Mouse (Mus musculus) small intestine, adult 2 months (tissue): ENCODE measurements around the gene Pdcd1lg2. TPM values are rescaled to one million over a fixed set of nuclear protein-coding genes. Genes with fewer than 3 reads are reported as not detected.

Source experiments
- H3K27ac ChIP-seq: fragments of 200-500 bp; 2 replicates; pipeline ENCODE4 v1.5.1; 2012; ENCODE audit warnings: low read depth, low read length, control low read depth, inconsistent platforms; ENCODE audit not compliant: insufficient read depth
- H3K27me3 ChIP-seq: fragments of 200-500 bp; 2 replicates; pipeline ENCODE4 v1.6.1; 2012; ENCODE audit warnings: mild to moderate bottlenecking, moderate library complexity, low read length, inconsistent platforms; ENCODE audit not compliant: control insufficient read depth, insufficient read depth
- H3K36me3 ChIP-seq: fragments of 200-500 bp; 2 replicates; pipeline ENCODE4 v1.6.1; 2012; ENCODE audit warnings: mild to moderate bottlenecking, low read length, control low read depth, inconsistent platforms; ENCODE audit not compliant: control insufficient read depth, insufficient read depth
- H3K4me1 ChIP-seq: fragments of 200-500 bp; 2 replicates; pipeline ENCODE4 v1.6.1; 2012; ENCODE audit warnings: low read length, inconsistent platforms, mixed read lengths; ENCODE audit not compliant: control insufficient read depth, insufficient read depth, insufficient read length
- H3K4me3 ChIP-seq: fragments of 200-500 bp; 2 replicates; pipeline ENCODE4 v1.5.1; 2012; ENCODE audit warnings: low read depth, mild to moderate bottlenecking, control low read depth, inconsistent platforms, low read length, moderate library complexity
- CTCF ChIP-seq: fragments of 200-500 bp; IDR thresholded peaks from 2 replicates; pipeline ENCODE4 v1.5.1; 2012; ENCODE audit warnings: low read depth, mild to moderate bottlenecking, control low read depth, inconsistent platforms, low read length, moderate library complexity, mixed read lengths; ENCODE audit not compliant: insufficient replicate concordance, insufficient read length; ENCODE audit errors: extremely low read depth
- POLR2A ChIP-seq: fragments of 200-500 bp; IDR thresholded peaks from 2 replicates; pipeline ENCODE4 v1.6.1; 2012; ENCODE audit warnings: low read depth, mild to moderate bottlenecking, control low read depth, inconsistent platforms, low read length, moderate library complexity
- WGBS: fragments of 180-500 bp; shearing (Covaris S2); methylation state at CpG from one replicate; pipeline ENCODE4 v1.1.7; 2018; 5-methylcytosine and 5-hydroxymethylcytosine counted together
- polyA plus RNA-seq: library from polyadenylated mRNA; depleted of rRNA; stranded (reverse); fragments of >200 nt; gene quantifications from 2 replicates; pipeline ENCODE4 v1.2.3, GENCODE M21; 2012

The Pdcd1lg2 gene
- polyA plus RNA-seq, 1 experiment = 0.33 TPM

GRCm38 (mm10) chr19:29505617-29506016 lies 94.9 kb downstream of the Pdcd1lg2 start:
- Histone ChIP-seq H3K36me3 (no peaks in the 10 kb centered on the region), H3K27ac (no peak overlapping the region), H3K4me3 (no peak overlapping the region), H3K27me3 (no peaks in the 10 kb centered on the region), H3K4me1 (peaks cover 3% of the 10 kb centered on the region; the same call in 1 of the 2 replicates)
- 71% methylated on average over 7 of the region's 7 CpGs for WGBS
- TF ChIP-seq CTCF (no peak), POLR2A (no peak)

- Histone ChIP-seq H3K4me1 (0 out of 2 replicates have a peak, but pooled peaks cover 1% of the 10 kb centered on the region), H3K36me3 (no peaks in the 10 kb centered on the region), H3K4me3 (no peak overlapping the region), H3K27me3 (no peaks in the 10 kb centered on the region), H3K27ac (no peak overlapping the region)
- TF ChIP-seq CTCF = no peak
- no peak for TF ChIP-seq POLR2A
- 54% methylated on average over 7 of the region's 7 CpGs for WGBS
Observed at GRCm38 (mm10) chr19:29508208-29508607, 97.5 kb downstream of the Pdcd1lg2 start.

GRCm38 (mm10) chr19:29509857-29510256 lies 99.1 kb downstream of the Pdcd1lg2 start:
- WGBS = 90% methylated on average over 7 of the region's 7 CpGs

GRCm38 (mm10) chr19:29511826-29512225 lies 101.1 kb downstream of the Pdcd1lg2 start:
- Histone ChIP-seq H3K36me3 (no peaks in the 10 kb centered on the region), H3K27ac (no peak overlapping the region), H3K27me3 (no peaks in the 10 kb centered on the region), H3K4me3 (no peak overlapping the region), H3K4me1 (0 out of 2 replicates have a peak, but pooled peaks cover 1% of the 10 kb centered on the region)
- TF ChIP-seq CTCF (no peak), POLR2A (no peak)
- 23% methylated on average over 2 of the region's 2 CpGs for WGBS

More at GRCm38 (mm10) chr19:29509857-29510256, 99.1 kb downstream of the Pdcd1lg2 start:
- TF ChIP-seq POLR2A (no peak), CTCF (no peak)
- Histone ChIP-seq H3K36me3 (no peaks in the 10 kb centered on the region), H3K27me3 (no peaks in the 10 kb centered on the region), H3K27ac (no peak overlapping the region), H3K4me3 (no peak overlapping the region), H3K4me1 (0 out of 2 replicates have a peak, but pooled peaks cover 1% of the 10 kb centered on the region)

- 0 out of 2 replicates have a peak, but pooled peaks cover 1% of the 10 kb centered on the region for H3K4me1 ChIP-seq
- H3K27me3 ChIP-seq = no peaks in the 10 kb centered on the region
- 60% methylated on average over 2 of the region's 2 CpGs for WGBS
- H3K36me3 ChIP-seq = no peaks in the 10 kb centered on the region
- TF ChIP-seq CTCF (no peak), POLR2A (no peak)
- H3K4me3 ChIP-seq = no peak overlapping the region
- no peak overlapping the region for H3K27ac ChIP-seq
Observed at GRCm38 (mm10) chr19:29513111-29513766, 102.5 kb downstream of the Pdcd1lg2 start.

DNA sequence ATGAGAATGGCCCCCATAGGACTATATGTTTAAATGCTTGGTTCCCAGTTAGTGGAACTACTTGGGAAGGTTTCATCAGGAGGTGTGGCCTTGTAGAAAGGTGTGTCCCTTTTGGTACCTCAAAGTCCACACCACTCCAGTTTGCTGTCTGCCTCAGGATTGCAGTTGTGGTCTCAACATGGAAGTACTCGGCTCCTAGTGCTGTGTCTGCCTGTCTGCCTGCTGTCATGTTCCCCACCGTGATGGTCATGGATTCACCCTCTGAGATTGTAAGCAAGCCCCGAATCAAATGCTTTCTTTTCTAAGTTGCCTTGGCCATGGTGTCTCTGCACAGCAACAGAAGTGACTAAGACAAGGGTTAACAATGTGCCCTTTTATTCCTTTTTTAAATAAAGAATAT lies 103.4 kb downstream of the Pdcd1lg2 start:
- no peak for TF ChIP-seq CTCF
- no peaks in the 10 kb centered on the region for H3K36me3 ChIP-seq
- peaks cover 3% of the 10 kb centered on the region for H3K4me1 ChIP-seq
- H3K27me3 ChIP-seq = no peaks in the 10 kb centered on the region
- no peak overlapping the region for H3K4me3 ChIP-seq
- WGBS = over 99% methylated on average over 3 of the region's 3 CpGs
- no peak overlapping the region for H3K27ac ChIP-seq

DNA sequence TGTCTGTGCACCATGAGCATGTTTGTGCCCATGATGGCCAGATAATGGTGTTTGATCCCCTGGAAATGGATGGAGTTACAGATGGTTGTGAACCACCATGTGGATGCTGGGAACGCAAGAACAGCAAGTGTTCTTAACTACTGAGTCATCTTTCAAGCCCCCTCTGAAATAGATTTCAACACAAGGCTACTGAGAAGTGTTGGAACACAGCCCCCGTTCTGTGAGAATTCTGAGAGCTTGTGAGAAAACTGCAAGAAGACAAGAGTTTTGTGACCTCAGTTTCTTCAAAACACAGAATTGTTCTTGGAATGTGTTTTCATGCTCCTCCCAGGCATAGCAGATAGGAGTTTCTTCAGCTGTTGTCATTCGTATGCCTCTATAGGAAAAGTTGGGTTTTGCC lies 104.7 kb downstream of the Pdcd1lg2 start:
- no peak for TF ChIP-seq CTCF
- TF ChIP-seq POLR2A = no peak
- H3K36me3 ChIP-seq = no peaks in the 10 kb centered on the region
- H3K4me3 ChIP-seq = no peak overlapping the region
- no peaks in the 10 kb centered on the region for H3K27me3 ChIP-seq
- peaks cover 3% of the 10 kb centered on the region for H3K4me1 ChIP-seq
- 93% methylated on average over 3 of the region's 3 CpGs for WGBS
- H3K27ac ChIP-seq = no peak overlapping the region
